Mouse (Mus musculus) liver, embryonic 11.5 days (tissue): ENCODE results near the gene Gm10160. TPM values are rescaled to one million over a fixed set of nuclear protein-coding genes. Genes with fewer than 3 reads are reported as not detected.
"Not testable (repeated sequence)": the region's sequence is repeated elsewhere in the genome, so short reads cannot be mapped to it uniquely, and the experiment has no call there.

Experiments used
- ATAC-seq: fragments of 200-750 bp; cut with Nextera tagmentation; replicated peaks from 2 replicates; pipeline ENCODE4 v1.8.0; 2017; ENCODE audit warnings: moderate number of reproducible peaks, mild to moderate bottlenecking, moderate TSS enrichment, moderate library complexity; ENCODE audit not compliant: low FRiP score
- DNase-seq: peaks from one replicate; pipeline ENCODE4 v3.0.0-alpha.2; 2017; ENCODE audit warnings: low spot score
- H3K27ac ChIP-seq: fragments of 300-500 bp; sonication (generic); 2 replicates; pipeline ENCODE4 v1.5.1; 2014; ENCODE audit warnings: mild to moderate bottlenecking, low read depth, low read length, control low read depth
- H3K27me3 ChIP-seq: fragments of 300-500 bp; sonication (generic); replicated peaks from 2 replicates; pipeline ENCODE4 v1.6.1; 2014; ENCODE audit warnings: low read length, mixed read lengths; ENCODE audit not compliant: control insufficient read depth, insufficient read depth
- H3K36me3 ChIP-seq: fragments of 300-500 bp; sonication (generic); 2 replicates; pipeline ENCODE4 v1.6.1; 2014; ENCODE audit warnings: mild to moderate bottlenecking, low read length, moderate library complexity, mixed read lengths; ENCODE audit not compliant: control insufficient read depth, insufficient read depth
- H3K4me1 ChIP-seq: fragments of 300-500 bp; sonication (generic); replicated peaks from 2 replicates; pipeline ENCODE4 v1.6.1; 2014; ENCODE audit warnings: low read length, mixed read lengths; ENCODE audit not compliant: control insufficient read depth, insufficient read depth
- H3K4me2 ChIP-seq: fragments of 300-500 bp; sonication (generic); 2 replicates; pipeline ENCODE4 v1.6.1; 2014; ENCODE audit warnings: mild to moderate bottlenecking, control low read depth, moderate library complexity
- H3K4me3 ChIP-seq: fragments of 300-500 bp; sonication (generic); 2 replicates; pipeline ENCODE4 v1.5.1; 2014; ENCODE audit warnings: low read depth, low read length, control low read depth
- H3K9ac ChIP-seq: fragments of 300-500 bp; sonication (generic); 2 replicates; pipeline ENCODE4 v1.6.1; 2014; ENCODE audit warnings: low read depth, low read length, control low read depth
- H3K9me3 ChIP-seq: fragments of 300-500 bp; sonication (generic); 2 replicates; pipeline ENCODE4 v1.6.1; 2016; ENCODE audit warnings: low read length, inconsistent platforms, mixed read lengths; ENCODE audit not compliant: control insufficient read depth
- WGBS: fragments of 180-500 bp; shearing (Covaris S2); extraction: QIAGEN DNeasy Blood & Tissue Kit; methylation state at CpG from one replicate; pipeline ENCODE4 v1.1.7; 2014; 5-methylcytosine and 5-hydroxymethylcytosine counted together
- polyA plus RNA-seq: library from polyadenylated mRNA; unstranded; fragments of >200 nt; fragmentation: Nextera tagmentation; extraction: Ambion mirVana; gene quantifications from 2 replicates; pipeline ENCODE4 v1.2.1, GENCODE M21; 2014

Gm10160 gene
- polyA plus RNA-seq, 1 experiment from 2014 or later: not detected

GRCm38 (mm10) chr7:81843903-81844302, 11.7 kb downstream of the Gm10160 start:
- Histone ChIP-seq H3K4me3 (no peak overlapping the region), H3K36me3 (no peaks in the 10 kb centered on the region), H3K4me1 (no peaks in the 10 kb centered on the region), H3K9me3 (no peaks in the 10 kb centered on the region), H3K27me3 (peaks cover 7% of the 10 kb centered on the region; the same call in 1 of the 2 replicates), H3K27ac (no peak overlapping the region), H3K4me2 (no peak overlapping the region), H3K9ac (no peak overlapping the region)
- 88% methylated on average over 8 of the region's 8 CpGs for WGBS
- ATAC-seq (no peak), DNase-seq (no peak)

DNA sequence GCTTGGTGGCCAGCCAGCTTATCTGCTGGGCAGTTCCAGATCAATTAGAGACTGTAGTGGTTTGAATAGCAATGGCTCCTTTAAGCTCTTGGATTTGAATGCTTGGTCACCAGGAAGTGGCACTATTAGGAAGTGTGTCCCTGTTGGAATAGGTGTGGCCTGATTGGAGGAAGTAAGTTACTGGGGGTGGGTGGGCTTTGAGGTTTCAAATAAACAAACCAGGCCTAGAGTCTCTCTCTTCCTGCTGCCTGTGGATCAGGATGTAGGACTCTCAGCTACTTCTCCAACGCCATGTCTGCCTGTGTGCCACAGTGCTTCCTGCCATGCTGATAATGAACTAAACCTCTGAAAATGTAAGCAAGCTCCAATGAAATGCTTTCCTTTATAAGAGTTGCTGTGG, 12.6 kb downstream of the Gm10160 start:
- Histone ChIP-seq H3K36me3 (no peaks in the 10 kb centered on the region), H3K4me3 (no peak overlapping the region), H3K9me3 (no peaks in the 10 kb centered on the region), H3K27me3 (peaks cover 7% of the 10 kb centered on the region; the same call in 1 of the 2 replicates), H3K4me2 (no peak overlapping the region), H3K27ac (no peak overlapping the region), H3K4me1 (no peaks in the 10 kb centered on the region), H3K9ac (no peak overlapping the region)
- 60% methylated on average over 1 of the region's 1 CpGs for WGBS
- ATAC-seq (no peak), DNase-seq (no peak)

GRCm38 (mm10) chr7:81842141-81842540, 13.5 kb downstream of the Gm10160 start:
- Histone ChIP-seq H3K27me3 (no peaks in the 10 kb centered on the region; the same call in 1 of the 2 replicates), H3K4me2 (no peak overlapping the region), H3K9me3 (no peaks in the 10 kb centered on the region), H3K9ac (no peak overlapping the region), H3K36me3 (no peaks in the 10 kb centered on the region), H3K4me1 (no peaks in the 10 kb centered on the region), H3K27ac (no peak overlapping the region), H3K4me3 (no peak overlapping the region)
- no peak for DNase-seq
- no peak for ATAC-seq
- 83% methylated on average over 7 of the region's 7 CpGs for WGBS

DNA sequence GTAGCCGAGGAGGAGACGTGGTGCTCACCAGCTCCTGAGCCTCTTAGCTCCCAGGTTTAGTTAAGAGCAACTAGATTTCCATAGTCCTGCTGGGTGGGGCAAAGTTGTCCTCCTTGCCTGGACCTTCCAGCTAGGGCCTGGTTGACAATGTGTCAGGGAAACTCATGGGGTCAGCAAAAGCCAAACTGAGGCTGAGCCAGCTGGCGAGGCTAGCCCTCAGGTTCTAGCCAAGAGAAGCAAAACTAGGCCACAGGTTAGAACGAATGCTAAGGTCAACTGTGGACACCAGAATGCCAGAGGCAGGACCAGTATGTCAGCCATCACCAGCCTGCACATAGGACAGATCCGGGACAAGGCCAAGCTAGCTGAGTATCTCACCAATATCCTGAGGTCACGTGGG, 14.2 kb downstream of the Gm10160 start:
- no peak overlapping the region for H3K4me2 ChIP-seq
- no peak overlapping the region for H3K4me3 ChIP-seq
- H3K9me3 ChIP-seq: no peaks in the 10 kb centered on the region
- 74% methylated on average over 6 of the region's 6 CpGs for WGBS
- DNase-seq (no peak), ATAC-seq (no peak)
- no peaks in the 10 kb centered on the region for H3K4me1 ChIP-seq
- no peaks in the 10 kb centered on the region for H3K36me3 ChIP-seq
- no peaks in the 10 kb centered on the region for H3K27me3 ChIP-seq
- H3K9ac ChIP-seq: no peak overlapping the region
- H3K27ac ChIP-seq: no peak overlapping the region

GRCm38 (mm10) chr7:81840661-81841181, 14.9 kb downstream of the Gm10160 start:
- Histone ChIP-seq H3K4me2 (no peak overlapping the region), H3K9ac (no peak overlapping the region), H3K27ac (no peak overlapping the region), H3K36me3 (no peaks in the 10 kb centered on the region), H3K4me3 (no peak overlapping the region), H3K9me3 (no peaks in the 10 kb centered on the region), H3K4me1 (no peaks in the 10 kb centered on the region), H3K27me3 (no peaks in the 10 kb centered on the region)
- no peak for DNase-seq
- WGBS: 76% methylated on average over 7 of the region's 7 CpGs
- ATAC-seq: no peak

DNA sequence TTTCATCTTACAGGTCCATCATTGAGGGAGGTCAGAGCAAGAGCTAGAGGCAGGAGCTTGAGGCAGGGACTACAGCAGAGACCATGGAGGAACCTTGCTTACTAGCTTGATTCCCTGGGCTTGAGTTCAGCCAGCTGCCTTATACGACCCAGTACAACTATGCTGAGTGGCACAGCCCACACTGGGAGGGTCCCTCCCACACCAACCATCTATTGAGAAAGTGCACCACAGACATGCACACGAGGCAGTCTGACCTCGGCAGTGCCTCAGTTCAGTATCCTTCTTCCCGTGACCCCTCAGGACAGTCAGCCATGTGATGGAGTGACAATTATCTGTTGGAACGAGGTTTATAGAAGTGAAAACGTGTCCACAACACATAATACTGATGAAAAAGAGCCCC, 15.8 kb downstream of the Gm10160 start:
- DNase-seq: no peak
- no peak for ATAC-seq
- Histone ChIP-seq H3K27me3 (no peaks in the 10 kb centered on the region), H3K4me2 (no peak overlapping the region), H3K36me3 (no peaks in the 10 kb centered on the region), H3K9ac (no peak overlapping the region), H3K9me3 (no peaks in the 10 kb centered on the region), H3K27ac (no peak overlapping the region), H3K4me3 (no peak overlapping the region), H3K4me1 (no peaks in the 10 kb centered on the region)
- 70% methylated on average over 6 of the region's 6 CpGs for WGBS

- not testable (repeated sequence) for H3K4me3 ChIP-seq, H3K36me3 ChIP-seq, H3K9me3 ChIP-seq, ATAC-seq, H3K4me1 ChIP-seq, H3K27me3 ChIP-seq, H3K27ac ChIP-seq, DNase-seq, H3K9ac ChIP-seq, H3K4me2 ChIP-seq
- 78% methylated on average over 5 of the region's 5 CpGs for WGBS
Measured at GRCm38 (mm10) chr7:81837771-81838170, 17.8 kb downstream of the Gm10160 start.

DNA sequence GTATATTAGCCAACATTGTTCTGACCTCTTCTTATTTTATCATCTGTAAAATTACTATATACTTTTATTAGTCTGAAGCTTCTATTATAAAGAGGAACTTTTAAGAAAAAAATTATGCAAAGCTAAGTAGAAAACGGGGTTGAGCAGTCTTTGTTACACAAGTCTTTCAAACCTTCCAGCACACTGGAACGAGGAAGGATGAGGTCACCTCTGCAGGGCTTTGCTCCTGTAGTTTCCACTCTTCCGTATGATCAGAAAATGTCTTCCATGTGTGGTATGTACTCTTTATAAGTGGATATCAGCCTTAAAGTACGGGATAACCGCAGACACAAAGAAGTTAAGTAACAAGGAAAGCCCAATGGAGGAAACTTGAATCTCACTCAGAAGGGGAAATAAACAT, 20.2 kb downstream of the Gm10160 start:
- Histone ChIP-seq H3K36me3 (no peaks in the 10 kb centered on the region), H3K4me1 (no peaks in the 10 kb centered on the region), H3K4me2 (no peak overlapping the region), H3K27me3 (no peaks in the 10 kb centered on the region), H3K9ac (no peak overlapping the region), H3K27ac (no peak overlapping the region), H3K9me3 (no peaks in the 10 kb centered on the region), H3K4me3 (no peak overlapping the region)
- 84% methylated on average over 5 of the region's 5 CpGs for WGBS
- DNase-seq: no peak
- no peak for ATAC-seq

GRCm38 (mm10) chr7:81834847-81835246, 20.7 kb downstream of the Gm10160 start:
- Histone ChIP-seq H3K36me3 (no peaks in the 10 kb centered on the region), H3K27me3 (no peaks in the 10 kb centered on the region), H3K9me3 (no peaks in the 10 kb centered on the region), H3K9ac (no peak overlapping the region), H3K4me1 (no peaks in the 10 kb centered on the region), H3K27ac (no peak overlapping the region), H3K4me2 (no peak overlapping the region), H3K4me3 (no peak overlapping the region)
- no peak for DNase-seq
- ATAC-seq: no peak
